Mouse (Mus musculus) kidney, postnatal 25 days (tissue): ENCODE measurements at regions not wholly inside any gene's neighbourhood (a gene's known extent, or its start where the extent isn't known, plus 50 kb on each side); places are given as distances from the start of the nearest gene placed in this dataset.

Experiments
- DNase-seq, 2 experiments: peaks; one replicate each; pipeline ENCODE4 v3.0.0; 2021; ENCODE audit warnings: mixed read lengths in 2 of 2

- DNase-seq = no peak
Observed at GRCm38 (mm10) chr2:9443103-9443502, 437.9 kb upstream of the 4930412O13Rik start.

DNA sequence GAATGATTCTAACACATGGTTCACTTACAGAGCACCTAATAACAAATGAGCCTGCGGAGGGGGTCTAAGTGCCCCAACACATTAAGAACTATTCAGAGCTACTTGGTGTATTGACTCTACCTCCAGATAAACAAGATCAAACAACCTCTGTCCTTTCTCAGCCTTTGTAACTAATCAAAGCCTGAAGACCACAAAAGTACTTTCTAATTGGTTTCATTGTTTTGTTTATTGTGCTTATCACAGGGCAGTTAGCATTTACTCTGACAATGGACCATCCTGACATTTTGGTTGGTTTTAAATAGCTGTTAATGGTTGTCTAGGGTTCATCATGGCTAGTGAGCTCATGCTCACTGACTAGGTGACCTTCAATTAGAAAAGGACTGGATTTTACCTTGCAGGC is 435.2 kb upstream of the 4930412O13Rik start:
- DNase-seq = no peak

DNA sequence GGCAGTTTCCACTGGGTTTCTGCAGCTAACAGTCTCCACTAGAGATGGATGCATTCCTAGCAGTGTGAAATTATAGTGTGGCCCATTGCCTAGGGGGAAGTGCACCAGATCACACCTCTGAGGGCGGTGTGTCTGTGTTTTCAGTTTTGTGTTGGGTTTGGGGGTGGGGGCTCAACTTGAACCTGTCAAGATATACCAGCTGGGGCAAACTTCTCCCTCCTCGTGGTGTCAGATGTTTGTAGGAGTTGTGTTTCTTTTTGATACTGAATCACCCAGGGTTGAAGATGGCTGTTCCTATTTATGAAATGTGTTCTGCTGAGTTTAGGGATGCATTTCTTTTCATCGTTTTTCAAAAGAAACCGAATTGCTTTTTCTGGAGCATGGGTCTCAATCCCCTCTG is 416.6 kb upstream of the 4930412O13Rik start:
- no peak for DNase-seq

GRCm38 (mm10) chr2:9464818-9465217 is 416.2 kb upstream of the 4930412O13Rik start:
- no peak for DNase-seq

DNA sequence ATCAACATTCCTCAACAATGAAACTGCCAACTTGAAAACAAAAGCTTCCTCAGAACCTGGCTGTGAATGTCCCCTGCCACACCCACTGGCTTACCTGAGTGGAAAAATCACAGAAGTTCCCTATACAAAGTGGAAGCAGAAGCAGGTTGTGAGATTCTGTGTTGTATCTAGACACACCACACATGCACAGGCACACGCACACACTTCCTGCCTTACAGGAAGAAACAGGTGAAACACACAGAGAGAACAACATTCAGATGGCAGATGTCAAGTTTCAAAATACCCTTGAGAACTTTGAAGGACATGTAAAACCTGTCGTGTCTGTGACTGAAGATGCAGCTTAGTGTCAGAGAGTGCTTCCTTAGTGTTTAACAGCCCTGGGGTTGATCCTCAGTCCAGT is 413.5 kb upstream of the 4930412O13Rik start:
- no peak for DNase-seq

DNA sequence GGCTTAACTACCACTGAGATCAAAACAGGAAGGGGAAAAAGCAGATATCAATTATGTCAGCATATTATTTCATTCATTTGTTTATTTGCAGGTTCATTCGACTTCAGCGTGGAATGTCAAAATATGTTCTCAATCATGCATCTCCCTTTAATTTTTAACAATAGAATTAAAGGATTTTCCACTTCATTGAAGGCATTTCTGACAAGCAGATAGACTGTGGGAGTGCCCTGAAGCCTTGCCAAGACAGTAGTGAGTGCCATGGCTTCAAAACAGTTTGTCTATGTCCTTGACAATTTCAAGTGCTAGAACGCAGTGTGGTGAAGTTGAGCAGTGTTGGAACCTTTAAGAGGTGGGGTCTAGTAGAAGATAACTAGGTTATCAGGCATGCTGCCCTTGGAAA is 412.4 kb upstream of the 4930412O13Rik start:
- DNase-seq = no peak

DNA sequence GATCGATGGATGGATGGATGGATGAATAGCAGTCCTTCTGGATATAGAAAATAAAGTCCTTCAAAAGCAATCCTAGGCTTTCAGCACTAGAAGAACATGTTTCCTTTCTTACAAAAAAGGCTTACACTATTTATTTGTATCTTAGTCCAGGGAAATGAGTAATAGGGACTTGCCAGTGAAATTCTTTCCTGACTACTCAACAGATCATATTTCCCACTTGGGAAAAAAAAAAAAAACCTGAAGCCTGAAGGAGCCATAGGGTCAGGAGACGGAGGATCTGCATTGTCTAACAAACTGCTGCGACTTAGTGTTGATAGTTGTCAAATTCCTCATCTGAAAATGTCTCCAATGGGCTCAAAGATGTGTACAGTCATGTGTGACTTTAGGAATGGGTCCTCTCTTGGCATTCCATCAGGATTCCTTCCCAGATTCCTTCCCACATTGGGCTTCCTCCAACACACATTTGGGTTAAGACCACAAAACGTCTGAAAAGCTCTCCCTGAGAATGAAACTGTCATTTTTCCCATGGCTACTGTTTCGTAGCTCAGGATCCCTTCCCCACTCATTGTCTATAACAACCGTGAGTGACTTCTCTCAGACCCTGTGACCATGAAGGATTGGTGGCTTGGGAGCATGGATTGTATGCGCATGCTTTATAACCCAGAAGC is 399.2 kb upstream of the 4930412O13Rik start:
- no peak for DNase-seq

GRCm38 (mm10) chr2:9487381-9487914 is 393.6 kb upstream of the 4930412O13Rik start:
- no peak for DNase-seq

DNA sequence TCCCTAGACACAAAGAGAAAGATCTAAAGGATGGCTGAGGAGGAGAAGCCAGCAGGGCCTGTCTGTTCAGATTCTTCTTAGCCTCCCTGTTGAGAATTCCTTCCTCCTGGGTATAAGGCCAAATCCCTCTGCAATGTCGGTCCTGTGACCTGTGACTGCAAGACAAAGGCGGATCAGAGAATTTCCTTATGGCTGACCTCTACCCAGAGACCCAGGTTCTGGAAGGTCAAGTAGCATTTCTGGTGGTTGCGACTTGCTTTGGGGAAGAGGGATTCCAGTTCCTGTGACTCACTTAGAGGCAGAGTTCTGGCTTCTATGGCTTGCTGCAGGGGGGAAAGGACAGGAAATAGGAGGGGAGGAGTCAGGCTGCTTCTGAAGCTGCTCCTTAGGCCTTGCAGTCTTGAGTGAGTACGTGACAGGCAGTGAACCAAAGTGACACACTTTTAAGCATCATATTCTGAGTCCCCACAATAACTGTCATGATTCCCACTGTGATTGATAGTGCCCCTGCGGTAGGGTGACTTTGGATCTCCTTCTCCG is 387.4 kb upstream of the 4930412O13Rik start:
- DNase-seq = no peak

DNA sequence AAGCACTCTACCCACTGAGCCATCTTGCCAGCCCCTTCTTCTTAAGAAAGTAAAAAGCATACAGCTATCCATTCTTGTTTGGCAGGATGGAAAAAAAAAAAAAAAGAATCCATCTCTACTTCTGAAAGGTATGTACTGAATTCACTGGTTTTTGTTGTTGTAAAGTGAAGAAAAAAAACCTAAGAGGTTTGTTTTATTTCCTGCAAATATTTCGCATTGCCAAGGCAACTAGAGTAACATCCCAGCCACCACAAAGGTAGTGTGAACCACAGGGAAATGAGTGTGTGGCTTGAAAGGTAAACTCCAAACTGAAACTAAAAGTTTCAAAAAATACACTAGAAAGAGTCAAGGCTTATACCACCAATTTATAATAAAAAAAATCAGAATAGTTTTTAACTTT is 361.0 kb upstream of the 4930412O13Rik start:
- no peak for DNase-seq

GRCm38 (mm10) chr2:9525910-9526309 is 355.1 kb upstream of the 4930412O13Rik start:
- no peak for DNase-seq

DNA sequence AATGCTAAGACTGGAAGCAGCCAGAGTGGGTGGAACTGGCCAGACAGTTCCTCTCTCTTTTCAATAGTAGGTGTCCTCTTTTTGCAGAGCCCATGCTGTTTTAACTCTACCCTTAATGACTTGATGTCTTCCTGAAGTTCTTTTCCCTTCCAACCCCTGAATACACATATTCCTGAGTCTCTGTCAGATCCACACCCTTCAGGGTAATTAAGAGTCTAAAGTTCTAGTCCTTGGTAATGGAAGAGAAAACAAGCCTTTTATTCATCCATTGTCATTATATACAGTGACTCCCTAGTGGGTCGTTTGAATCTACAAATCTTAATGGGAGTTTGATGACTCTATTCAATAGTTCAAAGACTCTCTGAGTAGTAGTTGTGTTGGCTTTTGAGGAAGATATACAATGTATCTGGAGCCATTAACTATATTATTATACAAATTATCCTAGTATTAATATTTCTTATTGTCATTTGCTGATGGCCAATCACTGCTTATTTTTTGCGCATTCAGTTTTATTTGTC is 345.9 kb upstream of the 4930412O13Rik start:
- DNase-seq = no peak

DNA sequence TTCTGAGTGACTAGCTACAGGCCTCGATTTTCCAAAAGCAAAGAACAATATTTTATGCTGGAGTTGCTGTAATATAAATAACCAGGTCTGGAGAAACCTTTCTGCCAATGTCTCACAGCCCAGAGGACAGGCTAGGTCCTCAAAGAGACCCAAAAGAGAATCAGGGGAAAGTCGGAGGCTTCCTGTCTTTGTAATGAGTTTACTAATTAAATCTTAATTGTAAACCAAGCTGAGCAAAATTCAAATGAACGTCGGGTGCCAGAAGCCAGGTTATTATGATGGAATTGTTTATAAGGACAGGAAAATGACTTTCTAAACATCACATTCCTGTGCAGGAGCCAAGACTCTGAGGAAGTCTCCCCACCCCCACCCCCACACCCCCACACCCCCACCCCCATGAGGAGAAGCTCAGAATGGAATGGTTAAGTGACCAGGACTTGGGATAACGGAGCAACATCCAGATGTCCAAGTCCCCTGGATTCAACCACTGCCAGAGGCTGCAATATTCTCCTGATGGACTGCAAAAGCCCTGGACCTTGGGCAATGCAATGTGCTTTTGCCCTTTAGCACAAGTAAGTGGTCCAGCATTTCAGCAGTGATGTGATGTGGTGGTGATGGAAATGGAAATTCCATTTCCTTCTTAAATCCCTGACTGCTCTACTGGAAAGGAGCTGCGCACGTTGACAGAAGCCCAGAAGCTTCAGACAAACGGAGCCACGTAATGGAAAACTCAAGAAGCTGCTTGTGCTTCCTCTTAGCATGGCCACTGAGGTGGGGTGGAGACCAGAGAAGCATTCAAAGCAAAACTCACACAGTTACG is 333.1 kb upstream of the 4930412O13Rik start:
- DNase-seq = no peak

DNA sequence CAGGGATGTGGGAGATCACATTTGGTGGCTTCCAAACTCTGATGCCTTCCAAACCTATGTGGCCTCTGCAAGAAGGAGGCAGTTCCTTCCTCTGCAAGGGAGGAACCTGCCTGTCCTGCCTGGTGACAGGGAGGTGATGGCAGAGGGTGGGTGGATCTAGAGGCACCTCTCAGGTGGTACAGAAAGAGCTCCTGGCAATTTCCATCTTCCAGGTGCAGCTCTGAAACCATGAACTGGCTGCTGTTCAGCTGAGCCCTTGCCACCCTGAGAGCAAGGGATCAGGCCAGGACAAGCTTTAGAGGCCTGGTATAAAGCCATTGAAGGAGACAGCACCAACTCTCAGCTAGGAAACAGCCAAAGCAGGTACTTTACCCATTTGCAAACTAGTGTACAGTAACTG is 327.7 kb upstream of the 4930412O13Rik start:
- no peak for DNase-seq

DNA sequence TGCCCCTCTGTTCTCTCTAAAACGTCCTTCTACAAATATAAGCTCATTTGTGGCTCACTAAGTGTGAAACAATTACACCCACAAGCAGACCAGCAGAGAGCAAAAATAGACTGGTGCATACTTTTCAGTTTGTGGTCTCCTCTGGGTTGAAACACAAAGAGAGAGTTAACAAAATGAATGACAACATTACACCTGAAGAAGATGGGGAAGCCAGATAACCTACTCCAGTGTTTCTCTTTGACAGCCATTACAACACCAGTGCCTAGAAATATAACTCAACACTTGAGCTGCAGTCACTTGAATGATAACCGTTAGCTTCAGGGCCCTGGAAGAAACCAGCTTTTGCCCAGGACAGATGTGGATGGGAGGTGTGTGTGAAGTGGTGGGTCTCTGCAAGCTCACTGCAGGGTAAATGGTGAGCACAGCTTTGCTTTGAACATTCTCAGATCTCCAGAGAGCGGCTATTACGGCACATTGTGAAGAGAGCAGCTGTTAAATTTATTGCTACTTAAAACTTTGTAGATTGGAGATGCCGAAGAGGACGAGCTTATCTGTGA is 316.5 kb upstream of the 4930412O13Rik start:
- DNase-seq = no peak

DNA sequence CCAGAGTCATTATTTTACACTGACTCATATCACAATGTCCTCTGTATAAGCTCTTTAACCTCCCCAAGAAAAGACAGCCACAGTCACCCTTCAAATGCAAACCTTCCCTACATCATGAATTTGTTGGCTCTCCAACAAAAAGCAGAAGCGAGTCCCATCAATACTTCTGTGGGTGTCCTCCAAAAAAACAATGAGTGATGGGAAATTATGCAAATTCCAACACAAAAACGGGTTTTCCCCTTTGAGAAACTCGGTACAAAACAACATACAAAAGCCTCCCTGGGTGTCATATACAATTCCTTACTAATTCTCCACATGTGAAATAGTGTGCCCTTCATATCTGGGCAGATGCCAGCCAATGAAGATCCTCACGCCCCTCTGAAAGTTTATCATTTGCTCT is 311.8 kb upstream of the 4930412O13Rik start:
- DNase-seq = no peak

DNA sequence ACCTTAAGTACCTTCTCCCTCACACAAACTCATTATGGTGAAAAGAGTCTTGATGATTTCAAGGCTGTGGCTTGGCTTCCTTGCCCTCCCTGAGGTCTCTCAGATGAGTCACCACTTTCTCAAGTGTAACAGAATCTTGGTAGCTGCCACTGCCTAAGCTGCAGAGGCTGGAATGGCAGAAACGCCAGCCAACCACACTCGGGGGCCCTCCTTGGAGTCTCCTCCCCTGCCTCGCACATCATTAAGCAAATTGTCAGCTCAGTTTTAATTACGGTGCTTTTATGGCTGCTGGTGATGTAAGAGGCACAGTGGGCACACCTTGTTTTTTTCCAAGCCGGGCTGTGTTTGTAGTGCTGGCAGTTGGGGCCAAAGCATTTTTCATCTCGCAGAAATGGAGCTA is 306.9 kb upstream of the 4930412O13Rik start:
- DNase-seq = peak; percentile 27 to 68

GRCm38 (mm10) chr2:9574651-9575050 is 306.4 kb upstream of the 4930412O13Rik start:
- DNase-seq = no peak

DNA sequence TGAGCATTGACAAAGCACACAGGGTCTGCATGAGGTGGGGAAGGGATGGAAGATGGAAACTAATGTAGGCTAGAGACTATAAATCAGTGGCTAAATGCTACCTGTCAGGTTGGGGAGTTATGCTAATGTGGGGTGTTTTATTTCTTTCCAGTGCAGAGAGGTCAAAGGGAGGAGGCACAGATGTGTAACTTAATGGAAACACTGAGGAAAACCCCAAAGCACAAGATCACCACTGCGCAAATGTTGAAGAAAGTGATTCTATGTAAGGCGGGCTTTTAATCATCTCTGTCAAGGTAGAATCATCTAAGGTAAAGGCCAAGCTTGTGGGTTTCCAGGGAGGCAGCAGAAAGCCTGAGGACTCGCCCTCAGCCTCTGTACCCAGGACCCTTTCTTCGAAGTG is 303.2 kb upstream of the 4930412O13Rik start:
- DNase-seq = no peak

DNA sequence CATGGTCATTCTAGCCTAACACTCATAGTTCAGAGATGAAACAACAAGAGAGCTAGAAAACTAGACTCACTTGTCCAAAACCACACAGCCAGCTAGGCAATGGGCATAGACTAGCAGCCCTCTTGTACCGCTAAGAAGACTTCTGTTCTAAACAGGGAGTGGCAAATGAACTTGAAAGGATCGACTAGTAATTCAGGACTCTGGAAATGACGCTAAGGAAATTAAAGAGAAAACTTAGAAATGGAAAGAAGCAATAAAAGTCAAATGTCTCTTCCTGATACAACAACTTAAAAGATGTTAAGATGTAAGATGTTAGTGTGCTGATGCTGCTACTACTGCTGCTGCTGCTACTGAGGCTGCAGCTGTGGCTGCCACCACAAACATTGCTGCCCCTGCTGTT is 293.7 kb upstream of the 4930412O13Rik start:
- DNase-seq = no peak

DNA sequence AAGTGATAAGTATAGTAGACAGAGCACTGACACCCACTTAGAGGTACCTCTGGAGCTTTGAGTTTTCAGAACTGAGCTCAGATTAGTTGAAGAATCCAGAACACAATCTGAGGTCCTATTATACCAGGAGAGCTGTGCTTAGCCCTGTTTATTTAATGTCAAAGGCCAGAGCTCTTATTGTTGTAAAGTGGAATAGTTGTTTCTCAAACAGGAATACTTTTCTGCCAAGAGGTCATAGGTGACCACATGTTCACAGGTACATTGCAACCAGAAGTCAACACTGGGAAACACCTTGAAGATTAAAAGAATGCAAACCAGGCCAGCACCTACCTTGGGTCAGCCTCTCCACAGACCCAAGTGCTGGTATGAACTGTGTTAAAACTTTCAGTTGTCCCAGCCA is 291.9 kb upstream of the 4930412O13Rik start:
- no peak for DNase-seq

DNA sequence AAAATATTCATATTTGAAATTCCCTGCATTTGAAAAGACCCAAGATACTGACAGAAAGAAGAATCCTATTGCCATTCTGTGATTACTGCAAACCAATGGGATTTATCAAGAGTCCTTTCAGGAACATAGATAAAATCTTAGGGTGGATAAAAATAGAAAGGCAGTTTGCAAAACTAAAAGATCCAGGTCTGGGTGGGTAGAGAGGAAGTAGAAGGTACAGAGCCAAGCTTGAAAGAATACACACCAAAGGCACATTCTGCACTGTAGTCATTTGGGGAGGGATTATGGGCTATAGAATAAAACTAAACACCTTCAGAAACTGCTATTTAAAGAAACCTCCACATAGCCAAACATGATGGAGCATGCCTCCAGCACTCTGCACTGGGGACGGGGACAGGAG is 288.5 kb upstream of the 4930412O13Rik start:
- DNase-seq = no peak

- DNase-seq = no peak
Observed at GRCm38 (mm10) chr2:9593931-9594330, 287.1 kb upstream of the 4930412O13Rik start.
